Mouse (Mus musculus): ENCODE measurements around the gene Nop53.
"Not testable (repeated sequence)": the region's sequence is repeated elsewhere in the genome, so short reads cannot be mapped to it uniquely, and the experiment has no call there.

Gene Nop53

DNA sequence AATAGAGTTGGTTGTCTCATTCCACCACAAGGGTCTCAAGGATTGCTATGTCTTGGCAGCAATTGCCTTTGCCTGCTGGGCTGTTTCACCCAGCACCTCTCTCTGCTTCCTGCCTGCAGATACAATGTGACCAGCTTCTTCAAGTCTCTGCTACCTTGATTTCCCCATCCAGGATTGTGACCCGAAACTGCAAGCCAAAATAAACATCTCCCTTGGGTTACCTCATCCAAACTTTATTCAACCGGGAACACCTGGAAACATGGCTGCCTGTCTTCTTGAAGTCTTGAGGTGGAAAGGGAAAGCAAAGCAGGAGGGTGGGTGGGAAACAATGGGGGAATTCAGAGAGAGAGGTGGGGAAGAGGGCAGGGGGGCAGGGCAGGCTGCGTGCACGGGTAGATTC, 28.9 kb downstream of the Nop53 start:
- DNase-seq: no peak

DNA sequence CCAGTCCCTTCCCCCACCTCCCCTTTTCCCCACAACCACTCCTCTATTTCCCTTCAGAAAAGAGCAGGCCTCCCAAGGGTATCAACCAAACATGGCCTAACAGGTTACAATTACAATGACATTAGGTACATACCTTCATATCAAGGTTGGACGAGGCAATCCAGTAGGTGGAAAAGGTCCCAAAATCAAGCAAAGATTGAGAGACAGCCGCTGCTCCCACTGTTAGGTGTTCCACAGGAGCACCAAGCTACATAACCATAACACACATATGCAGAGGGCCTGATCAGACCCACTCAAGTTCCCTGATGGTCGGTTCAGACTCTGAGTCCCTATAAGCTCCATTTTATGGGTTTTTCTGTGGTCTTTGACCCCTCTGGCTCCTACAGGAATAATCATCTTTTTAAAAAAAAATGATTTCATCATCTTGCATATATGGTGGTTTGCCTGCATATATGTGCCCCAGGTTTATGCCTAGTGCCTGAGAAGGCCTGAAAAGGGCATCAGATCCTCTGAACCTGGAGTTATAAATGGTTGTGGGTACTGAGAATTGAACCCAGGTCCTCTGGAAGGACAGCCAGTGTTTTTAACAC, 29.6 kb downstream of the Nop53 start:
- DNase-seq: no peak

DNA sequence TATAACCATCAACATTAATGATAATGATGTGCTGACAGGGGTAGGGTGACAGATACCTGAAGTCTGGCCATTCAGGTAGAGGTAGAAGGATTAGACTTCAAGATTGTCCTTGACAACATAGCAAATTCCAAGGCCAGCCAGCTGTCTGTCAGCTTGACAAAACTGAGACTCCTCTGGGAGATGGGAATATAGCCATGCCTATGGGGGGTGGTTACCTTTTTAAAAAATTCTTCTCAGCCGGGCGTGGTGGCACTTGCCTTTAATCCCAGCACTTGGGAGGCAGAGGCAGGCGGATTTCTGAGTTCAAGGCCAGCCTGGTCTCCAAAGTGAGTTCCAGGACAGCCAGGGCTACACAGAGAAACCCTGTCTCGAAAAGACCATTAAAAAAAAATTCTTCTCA, 30.2 kb downstream of the Nop53 start:
- DNase-seq: not testable (repeated sequence)

DNA sequence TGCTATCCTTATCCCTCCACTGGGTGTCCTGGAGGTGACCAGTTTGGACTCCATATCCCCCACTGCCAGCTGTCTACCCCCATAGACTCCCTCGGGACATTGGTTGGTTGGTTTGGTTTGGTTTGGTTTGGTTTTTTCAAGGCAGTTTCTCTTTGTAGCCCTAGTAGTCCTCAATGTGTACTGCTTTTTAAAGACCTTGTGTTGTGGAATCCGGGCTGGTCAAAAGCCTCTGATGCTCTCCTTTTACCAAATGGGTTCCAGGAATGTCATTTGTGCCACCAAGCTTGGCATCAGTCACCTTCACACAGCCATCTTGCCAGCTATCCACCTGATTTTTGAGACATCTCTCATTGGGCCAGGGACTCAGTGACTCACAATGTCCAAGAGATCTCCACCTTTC, 31.1 kb downstream of the Nop53 start:
- no peak for DNase-seq

DNA sequence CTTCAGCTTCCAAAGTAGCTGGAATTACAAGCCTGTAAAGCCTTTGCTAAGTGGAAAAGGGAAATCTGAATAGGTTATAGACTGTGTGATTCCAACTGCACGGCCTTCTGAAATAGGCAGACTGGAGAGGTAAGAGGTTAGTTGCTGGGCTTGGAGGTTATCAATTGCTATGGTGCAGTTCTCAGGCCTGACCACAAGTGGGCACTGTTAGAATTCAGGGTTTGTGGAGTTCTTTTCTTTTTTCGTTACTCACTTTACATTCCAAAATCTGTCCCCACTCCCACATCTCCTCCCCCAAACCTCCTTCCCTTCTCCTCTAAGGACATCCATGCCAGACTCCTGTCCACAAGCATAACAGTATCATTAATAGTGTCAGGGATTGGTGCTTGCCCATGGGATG, 31.6 kb downstream of the Nop53 start:
- no peak for DNase-seq

DNA sequence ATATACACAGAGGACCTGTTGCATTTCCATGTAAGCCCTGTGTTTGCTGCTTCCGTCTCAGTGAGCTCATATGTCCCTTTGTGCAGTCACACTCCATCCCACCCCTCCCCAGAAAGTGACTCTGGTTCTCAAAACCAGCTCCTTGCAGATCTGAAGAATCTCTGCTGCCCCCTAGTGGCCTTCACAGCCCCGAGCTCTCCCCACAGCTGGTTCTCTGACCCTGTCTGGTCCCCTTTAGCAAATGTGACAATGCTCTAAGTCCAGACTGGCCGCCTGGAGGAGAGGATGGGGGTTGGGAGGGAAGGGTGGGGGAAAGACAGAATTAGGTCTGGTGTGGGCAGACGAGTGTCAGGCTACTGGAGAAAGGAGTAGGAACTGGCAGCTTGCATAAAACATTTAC, 33.7 kb downstream of the Nop53 start:
- DNase-seq: no peak

DNA sequence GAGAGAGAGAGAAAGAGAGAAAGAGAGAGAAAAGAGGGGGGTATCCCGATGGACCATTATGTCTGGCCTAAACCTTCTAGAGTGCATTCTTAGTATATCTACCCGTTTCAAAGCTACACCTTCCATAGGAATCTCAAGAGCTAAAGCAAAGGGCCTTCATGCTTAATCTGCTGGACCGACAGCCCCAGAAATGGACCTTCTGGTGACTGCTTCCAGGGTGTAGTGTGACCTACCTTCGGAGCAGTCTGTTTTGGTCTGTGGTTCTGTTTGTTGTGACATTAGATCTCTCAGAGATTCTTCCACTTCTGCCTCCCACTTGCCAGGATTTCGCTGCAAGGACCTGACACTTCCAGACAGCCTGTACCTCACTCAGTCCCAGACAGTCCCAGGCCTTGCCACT, 35.4 kb downstream of the Nop53 start:
- no peak for DNase-seq

DNA sequence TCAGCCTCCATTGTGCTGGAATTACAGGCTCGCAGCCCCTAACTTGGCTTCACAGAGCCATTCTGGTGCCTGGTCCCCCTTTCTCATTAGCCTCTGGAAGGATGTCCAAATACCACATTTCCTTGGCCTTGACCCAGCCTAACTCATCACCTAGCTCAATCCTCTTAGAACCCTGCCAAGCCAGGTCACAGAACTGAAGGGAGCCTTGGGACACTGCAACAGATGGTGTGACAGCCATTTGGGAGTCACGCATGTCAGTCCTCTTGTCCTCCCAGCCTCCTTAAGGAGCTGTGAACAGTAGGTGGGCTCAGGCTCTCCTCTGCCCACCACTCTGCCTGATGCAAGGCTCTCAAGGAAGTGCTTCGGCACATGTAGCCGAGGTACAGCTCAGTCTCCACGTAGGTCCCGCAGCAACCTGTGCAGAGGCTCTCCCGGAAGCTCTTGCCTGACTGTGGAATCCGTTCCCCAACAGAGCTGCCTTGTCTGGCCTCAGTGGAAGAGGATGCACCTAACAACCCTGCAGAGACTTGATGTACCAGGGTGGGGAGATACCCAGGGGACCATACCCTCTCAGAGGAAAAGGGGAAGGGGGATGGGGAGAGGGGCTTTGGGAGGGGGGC, 37.8 kb downstream of the Nop53 start:
- DNase-seq: no peak

DNA sequence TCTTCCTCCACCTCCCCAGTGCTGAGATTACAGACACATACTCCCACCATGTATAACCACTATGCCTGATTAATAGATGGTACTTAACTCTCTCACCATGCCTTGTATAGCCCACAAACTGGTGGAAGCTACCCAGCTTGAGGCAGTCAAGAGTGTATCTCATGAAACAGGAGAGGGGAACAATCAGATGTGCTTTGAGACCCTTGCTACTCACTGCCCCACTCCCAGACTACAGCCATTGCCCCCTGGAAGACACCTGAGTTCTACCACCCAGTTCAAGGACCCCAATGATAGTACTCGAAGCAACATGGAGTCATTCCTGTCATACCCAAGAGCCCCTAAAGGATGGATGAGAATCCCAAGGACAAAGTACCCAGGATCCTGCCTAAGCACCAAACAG, 39.3 kb downstream of the Nop53 start:
- DNase-seq: no peak

DNA sequence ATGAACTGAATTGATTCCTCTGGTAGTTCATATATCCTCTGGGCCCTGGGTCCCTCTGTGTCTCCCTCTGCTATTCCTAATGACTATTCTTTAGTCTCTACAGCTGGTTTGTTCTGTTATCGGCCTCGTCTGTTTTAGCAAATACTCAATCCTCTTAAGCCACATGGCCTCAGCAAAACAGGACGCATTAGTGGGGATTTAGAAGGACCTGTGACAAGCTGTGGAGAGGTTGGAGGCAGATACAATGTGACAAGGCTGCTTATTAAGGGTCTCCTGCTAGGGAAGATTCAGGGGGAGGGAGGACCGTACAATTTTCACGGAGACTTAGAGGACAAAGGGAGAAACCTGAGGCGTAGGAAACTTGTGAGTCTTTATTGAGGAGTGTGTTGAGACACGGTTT, 40.0 kb downstream of the Nop53 start:
- DNase-seq: no peak

DNA sequence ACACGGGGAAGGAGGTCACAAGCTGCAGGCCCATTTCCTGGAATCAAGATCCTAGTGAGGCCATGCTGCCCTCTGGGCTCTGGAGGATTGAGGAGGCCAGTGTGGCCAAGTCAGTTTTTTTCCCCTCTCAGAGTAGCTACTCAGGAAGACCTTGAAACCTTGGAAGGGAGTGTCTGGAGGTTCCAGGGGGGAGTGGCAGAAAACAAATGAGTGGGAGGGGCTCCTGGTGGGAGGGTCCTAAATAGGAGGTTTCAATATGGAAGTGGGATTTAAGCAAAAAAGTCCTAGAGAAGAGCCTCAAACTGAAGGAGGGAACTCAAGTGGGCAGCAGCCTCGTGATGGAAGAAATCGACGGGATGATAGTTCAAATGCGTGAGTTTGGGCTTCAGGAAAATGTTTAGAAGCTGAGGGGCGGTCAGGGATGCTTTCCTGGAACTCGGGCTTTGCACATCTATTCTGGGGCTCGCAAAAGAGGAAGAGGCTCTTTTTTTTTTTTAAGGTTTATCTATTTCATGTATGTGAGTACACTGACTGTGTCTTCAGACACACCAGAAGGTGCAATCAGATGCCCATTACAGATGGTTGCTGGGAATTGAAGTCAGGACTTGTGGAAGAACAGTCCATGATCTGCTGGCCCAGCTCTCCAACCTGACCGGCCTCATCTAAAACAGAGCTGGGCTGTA, 44.4 kb downstream of the Nop53 start:
- no peak for DNase-seq

DNA sequence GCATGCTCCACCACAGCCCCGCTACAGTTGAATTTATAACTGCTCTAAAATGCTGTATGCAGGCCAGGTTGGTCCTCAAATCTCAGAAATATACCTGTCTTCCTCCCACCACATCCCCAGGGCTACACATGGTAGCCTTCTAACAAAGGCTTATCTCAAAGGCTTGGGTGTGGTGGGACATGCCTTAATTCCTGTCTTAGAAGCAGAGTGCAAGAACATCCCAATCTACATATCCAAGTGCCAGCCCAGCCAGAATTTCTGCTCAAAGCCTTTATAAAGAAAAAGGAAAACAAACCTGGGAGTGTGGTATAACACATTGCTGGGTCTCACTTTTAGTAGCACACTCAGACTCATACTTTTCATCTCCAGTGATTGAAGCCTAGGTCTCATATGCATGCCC, 51.6 kb downstream of the Nop53 start:
- no peak for DNase-seq

Measured in cerebellum, adult 11 months (tissue).